Mouse (Mus musculus) adipose tissue, adult 10 weeks (tissue): ENCODE data around the gene Ccdc174. TPM values are rescaled to one million over a fixed set of nuclear protein-coding genes. Genes with fewer than 3 reads are reported as not detected.

Experiments used
- polyA plus RNA-seq: library from polyadenylated mRNA; stranded (reverse); fragments of 350-450 nt; fragmentation: Illumina TruSeq; extraction: RNeasy Lipid Tissue Mini Kit (QIAGEN cat#74804); gene quantifications from one replicate; pipeline ENCODE4 v1.2.3, GENCODE M21; 2014; ENCODE audit warnings: low read depth, low replicate concordance

Gene Ccdc174
- polyA plus RNA-seq = 16.3 TPM

GRCm38 (mm10) chr6:91877885-91878651 is at the start of gene Ccdc174:
Gene Ccdc174 (plus strand): TSS chr6:91878053.

DNA sequence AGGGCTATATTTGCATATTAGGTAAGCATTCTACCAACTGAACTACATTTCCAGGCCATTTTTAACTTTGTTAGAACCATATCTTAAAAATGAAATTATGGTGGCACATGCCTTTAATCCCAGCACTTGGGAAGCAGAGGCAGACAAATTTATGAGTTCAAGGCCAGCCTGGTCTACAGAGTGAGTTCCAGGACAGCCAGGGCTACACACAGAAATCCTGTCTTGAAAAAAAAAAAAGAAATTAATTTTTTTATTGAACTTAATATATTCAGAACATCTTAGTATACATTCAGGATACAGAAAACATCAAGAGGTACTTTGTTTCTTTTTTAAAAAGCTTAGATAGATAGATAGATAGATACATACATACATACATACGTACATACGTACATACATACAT is 24.7 kb downstream of the Ccdc174 start, which contains the start of gene 4930590J08Rik:
Gene 4930590J08Rik (plus strand): TSS at position 301 of the 400 bp plus-strand sequence.

Other genes with a start within 250 kb of the Ccdc174 start
- 30.2 TPM for gene Slc6a6, start 194.0 kb upstream of the Ccdc174 start, polyA plus RNA-seq
- gene Grip2, start 50.8 kb upstream of the Ccdc174 start, polyA plus RNA-seq = 1.4 TPM
- 1.9 TPM for gene 4930590J08Rik, start 24.8 kb downstream of the Ccdc174 start, polyA plus RNA-seq
- 11.1 TPM for gene Fgd5, start 100.8 kb downstream of the Ccdc174 start, polyA plus RNA-seq
- gene Nr2c2, start 213.3 kb downstream of the Ccdc174 start, polyA plus RNA-seq = 15.7 TPM